Mouse (Mus musculus) spleen, adult 2 months (tissue): ENCODE data around the gene Itgbl1. TPM values are rescaled to one million over a fixed set of nuclear protein-coding genes. Genes with fewer than 3 reads are reported as not detected.

ENCODE experiments used
- DNase-seq, 2 experiments: peaks; one replicate each; pipeline versions ENCODE4 v3.0.0 to v3.0.0-alpha.2; 2012 to 2021; ENCODE audit warnings: low spot score in 2 of 2, low read depth in 1 of 2
- H3K27ac ChIP-seq: fragments of 200-500 bp; 2 replicates; pipeline ENCODE4 v1.5.1; 2012; ENCODE audit warnings: low read length, inconsistent platforms; ENCODE audit not compliant: insufficient read depth
- H3K27me3 ChIP-seq: fragments of 200-500 bp; 2 replicates; pipeline ENCODE4 v1.6.1; 2012; ENCODE audit warnings: mild to moderate bottlenecking, moderate library complexity, low read length, inconsistent platforms; ENCODE audit not compliant: control insufficient read depth, insufficient read depth
- H3K36me3 ChIP-seq: fragments of 200-500 bp; 2 replicates; pipeline ENCODE4 v1.6.1; 2012; ENCODE audit warnings: mild to moderate bottlenecking, low read length, inconsistent platforms; ENCODE audit not compliant: control insufficient read depth, insufficient read depth
- H3K4me1 ChIP-seq: fragments of 200-500 bp; 2 replicates; pipeline ENCODE4 v1.6.1; 2011; ENCODE audit warnings: inconsistent platforms; ENCODE audit not compliant: control insufficient read depth, insufficient read depth, insufficient read length
- H3K4me3 ChIP-seq: fragments of 200-500 bp; 2 replicates; pipeline ENCODE4 v1.5.1; 2011; ENCODE audit warnings: mild to moderate bottlenecking, inconsistent platforms; ENCODE audit not compliant: insufficient read depth, insufficient read length; ENCODE audit errors: extremely low read depth
- CTCF ChIP-seq: fragments of 200-500 bp; IDR thresholded peaks from 2 replicates; pipeline ENCODE4 v1.5.1; 2011; ENCODE audit warnings: mild to moderate bottlenecking, inconsistent platforms; ENCODE audit not compliant: insufficient read depth, insufficient read length, insufficient replicate concordance; ENCODE audit errors: extremely low read depth
- POLR2A ChIP-seq: fragments of 200-500 bp; IDR thresholded peaks from 2 replicates; pipeline ENCODE4 v1.6.1; 2011; ENCODE audit warnings: low read depth, low read length, inconsistent platforms
- WGBS: fragments of 180-500 bp; shearing (Covaris S2); methylation state at CpG from one replicate; pipeline ENCODE4 v1.1.7; 2018; 5-methylcytosine and 5-hydroxymethylcytosine counted together
- polyA plus RNA-seq: library from polyadenylated mRNA; depleted of rRNA; stranded (reverse); fragments of >200 nt; gene quantifications from 2 replicates; pipeline ENCODE4 v1.2.3, GENCODE M21; 2012; rRNA removed

Gene Itgbl1
- polyA plus RNA-seq, 1 experiment: 0.76 TPM

GRCm38 (mm10) chr14:123927903-123928302 lies 268.1 kb downstream of the Itgbl1 start:
- 67% methylated on average over 1 of the region's 1 CpGs for WGBS
- no peak for DNase-seq
- no peak overlapping the region for H3K4me3 ChIP-seq
- no peaks in the 10 kb centered on the region for H3K4me1 ChIP-seq
- H3K27me3 ChIP-seq: no peaks in the 10 kb centered on the region
- no peaks in the 10 kb centered on the region for H3K36me3 ChIP-seq
- no peak for TF ChIP-seq POLR2A
- TF ChIP-seq CTCF: no peak
- H3K27ac ChIP-seq: no peak overlapping the region

- Histone ChIP-seq H3K27ac (no peak overlapping the region), H3K4me3 (no peak overlapping the region), H3K4me1 (no peaks in the 10 kb centered on the region), H3K36me3 (no peaks in the 10 kb centered on the region), H3K27me3 (no peaks in the 10 kb centered on the region)
- WGBS: 67% methylated on average over 2 of the region's 2 CpGs
- no peak for DNase-seq
- TF ChIP-seq POLR2A: no peak
- no peak for TF ChIP-seq CTCF
Measured at GRCm38 (mm10) chr14:123966531-123966930, 306.8 kb downstream of the Itgbl1 start.

DNA sequence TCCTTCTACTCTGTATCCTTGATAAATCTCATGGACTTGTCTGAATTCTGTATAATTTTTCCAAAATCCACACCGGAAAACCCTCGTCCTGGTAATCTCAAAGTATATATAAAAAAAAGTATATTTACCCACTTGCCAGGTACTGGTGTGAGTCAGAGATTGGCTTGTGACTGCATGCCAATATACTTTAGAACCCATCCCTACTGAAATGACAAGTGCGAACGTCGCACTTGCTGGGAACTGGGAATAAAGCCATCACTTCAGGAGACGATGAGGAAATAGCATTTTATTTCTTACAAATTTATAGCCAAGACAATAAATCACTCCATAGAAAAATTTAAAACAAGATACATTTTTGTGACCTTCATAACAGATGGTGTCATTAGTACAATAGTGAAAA lies 308.2 kb downstream of the Itgbl1 start:
- H3K4me1 ChIP-seq: no peaks in the 10 kb centered on the region
- no peak for DNase-seq
- WGBS: 94% methylated on average over 6 of the region's 6 CpGs
- TF ChIP-seq POLR2A (no peak), CTCF (no peak)
- H3K36me3 ChIP-seq: no peaks in the 10 kb centered on the region
- H3K27ac ChIP-seq: no peak overlapping the region
- H3K4me3 ChIP-seq: no peak overlapping the region
- no peaks in the 10 kb centered on the region for H3K27me3 ChIP-seq

- H3K27ac ChIP-seq: no peak overlapping the region
- H3K36me3 ChIP-seq: no peaks in the 10 kb centered on the region
- no peak for DNase-seq
- TF ChIP-seq POLR2A (no peak), CTCF (no peak)
- H3K4me1 ChIP-seq: no peaks in the 10 kb centered on the region
- H3K4me3 ChIP-seq: no peak overlapping the region
- H3K27me3 ChIP-seq: no peaks in the 10 kb centered on the region
- WGBS: 82% methylated on average over 2 of the region's 2 CpGs
Measured at GRCm38 (mm10) chr14:123990591-123991195, 330.9 kb downstream of the Itgbl1 start.

Other genes with a start within 250 kb of the Itgbl1 start
- 0.02 TPM in 1 of 2 replicates, not detected in the other for gene Nalcn, start 32.8 kb upstream of the Itgbl1 start, polyA plus RNA-seq